Mouse (Mus musculus) CH12.LX (cell line): ENCODE measurements around the gene Tspan32.

Experiments
- HCFC1 ChIP-seq: IDR thresholded peaks from 2 replicates; pipeline ENCODE4 v1.6.1; 2012; ENCODE audit warnings: low read depth, mild to moderate bottlenecking, inconsistent platforms, low read length, improper control_type of control experiment
- JUND ChIP-seq: conservative IDR thresholded peaks from 2 replicates; pipeline ENCODE4 v1.6.1; 2011; ENCODE audit warnings: low read depth, low read length, improper control_type of control experiment
- NRF1 ChIP-seq: IDR thresholded peaks from 2 replicates; pipeline ENCODE4 v1.6.1; 2014; ENCODE audit warnings: low read depth, mild to moderate bottlenecking, inconsistent platforms, low read length, improper control_type of control experiment, moderate library complexity
- POLR2A ChIP-seq: IDR thresholded peaks from 2 replicates; pipeline ENCODE4 v1.6.1; 2011; ENCODE audit warnings: low read depth, mild to moderate bottlenecking, improper control_type of control experiment, low read length
- POLR2AphosphoS2 ChIP-seq: IDR thresholded peaks from 2 replicates; pipeline ENCODE4 v1.6.1; 2011; ENCODE audit warnings: low read depth, low read length, improper control_type of control experiment

DNA sequence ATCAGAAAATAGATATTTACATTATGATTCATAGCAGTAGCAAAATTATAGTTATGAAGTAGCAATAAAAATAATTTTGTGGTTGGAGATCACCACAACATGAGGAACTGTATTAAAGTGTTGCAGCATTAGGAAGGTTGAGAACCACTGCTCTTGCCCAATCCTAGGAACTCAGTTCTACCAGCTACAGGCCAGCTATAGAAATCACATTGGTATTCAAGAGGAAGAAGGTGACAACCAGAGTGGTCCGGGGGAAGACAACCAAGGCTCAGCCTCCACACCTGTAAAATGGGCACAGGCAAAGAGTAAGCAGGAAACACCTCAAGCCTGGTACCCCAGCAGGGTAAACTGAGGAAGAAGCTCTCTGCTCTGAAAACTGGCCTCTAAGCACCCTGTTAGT, 46.0 kb upstream of the Tspan32 start:
- no peak for TF ChIP-seq HCFC1
- no peak for TF ChIP-seq POLR2A
- TF ChIP-seq NRF1, result no peak
- TF ChIP-seq POLR2AphosphoS2, result no peak
- no peak for TF ChIP-seq JUND
